Mouse (Mus musculus) ZHBTc4 (cell line): ENCODE data around the gene Ylpm1.

Source experiments
- DNase-seq: peaks from one replicate; pipeline ENCODE4 v3.0.0-alpha.2; 2011; ENCODE audit warnings: low read depth, low spot score

Gene Ylpm1

DNA sequence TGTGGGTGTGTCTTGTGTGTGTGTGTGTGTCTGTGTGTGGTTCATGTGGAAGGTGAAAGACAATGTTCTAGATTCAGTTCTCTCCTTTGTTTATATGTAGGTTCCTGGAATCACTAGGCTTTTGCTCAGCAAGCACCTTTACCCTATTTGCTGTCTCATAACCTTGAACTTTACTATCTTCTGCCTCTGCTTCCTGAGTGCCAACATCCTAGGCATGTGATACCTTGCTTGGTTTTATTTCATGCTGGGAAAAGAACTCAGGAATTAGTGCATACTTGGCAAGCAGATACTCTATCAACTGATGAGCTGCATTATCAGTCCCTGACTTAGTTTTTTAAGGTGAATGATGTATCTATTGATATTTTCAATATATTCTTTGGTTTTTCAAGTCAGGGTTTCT, 10.9 kb downstream of the Ylpm1 start:
- DNase-seq = no peak

DNA sequence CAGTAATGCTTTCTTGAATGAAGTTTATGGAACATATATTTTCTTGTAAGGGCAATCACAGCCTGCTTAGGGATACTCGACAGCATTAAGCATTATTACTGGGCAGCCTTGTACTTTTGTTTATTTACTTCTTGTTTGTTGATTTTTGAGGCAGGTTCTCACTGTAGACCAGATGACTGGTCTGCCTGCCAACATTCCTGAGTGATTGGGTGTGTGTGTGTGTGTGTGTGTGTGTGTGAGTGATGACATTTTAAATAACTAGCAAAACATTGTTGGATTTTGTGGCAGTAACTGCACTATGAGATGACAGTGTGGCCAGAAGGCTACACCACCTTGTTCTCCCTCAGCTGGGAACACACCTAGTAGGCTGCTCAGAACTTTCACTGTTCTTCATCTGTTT, 13.7 kb downstream of the Ylpm1 start:
- DNase-seq = no peak

GRCm38 (mm10) chr12:85010541-85010940, 14.4 kb downstream of the Ylpm1 start:
- no peak for DNase-seq

DNA sequence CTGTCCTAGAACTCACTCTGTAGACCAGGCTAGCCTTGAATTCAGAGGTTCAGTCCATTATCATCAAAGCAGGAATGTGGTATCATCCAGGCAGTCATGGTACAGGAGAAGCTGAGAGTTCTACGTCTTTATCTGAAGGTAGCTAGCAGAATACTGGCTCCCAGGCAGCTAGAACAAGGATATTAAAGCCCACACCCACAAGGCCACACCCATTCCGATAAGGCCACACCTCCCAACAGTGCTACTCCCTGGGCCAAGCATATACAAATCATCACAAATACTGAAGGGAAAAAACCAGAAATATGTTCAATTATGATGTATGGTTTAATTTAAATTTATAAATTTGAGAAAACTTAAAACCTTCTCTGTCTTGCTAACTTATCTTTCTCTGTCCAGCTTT, 16.1 kb downstream of the Ylpm1 start:
- peak; percentile 17 for DNase-seq

GRCm38 (mm10) chr12:85022071-85022470, 25.9 kb downstream of the Ylpm1 start:
- DNase-seq = peak; percentile 24

GRCm38 (mm10) chr12:85032710-85033109, 36.6 kb downstream of the Ylpm1 start:
- peak; percentile 64 for DNase-seq

GRCm38 (mm10) chr12:85051218-85051617, 55.1 kb downstream of the Ylpm1 start:
- peak; percentile 41 for DNase-seq

- DNase-seq = no peak
Observed at GRCm38 (mm10) chr12:85071043-85071442, 74.9 kb downstream of the Ylpm1 start.

GRCm38 (mm10) chr12:85077100-85077499, 81.0 kb downstream of the Ylpm1 start:
- no peak for DNase-seq

DNA sequence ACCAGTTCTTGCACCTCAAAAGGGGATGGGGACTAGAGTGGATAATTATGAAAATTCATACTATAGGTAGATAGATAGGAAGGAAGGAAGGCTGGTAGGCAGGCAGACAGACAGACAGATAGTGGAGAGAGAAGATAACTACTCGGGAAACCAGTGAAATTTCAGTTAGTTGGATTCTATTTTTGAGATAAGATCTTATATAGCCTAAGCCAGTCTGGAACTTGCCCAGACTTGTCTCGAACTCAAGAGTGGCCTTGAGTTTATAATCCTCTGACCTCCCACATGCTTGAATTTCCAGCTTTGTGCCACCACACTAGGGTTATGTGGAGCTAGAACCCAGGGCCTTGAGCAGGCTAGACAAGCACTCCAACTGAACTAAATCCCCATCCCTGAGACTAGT, 88.1 kb downstream of the Ylpm1 start:
- DNase-seq = no peak

- DNase-seq = no peak
Observed at GRCm38 (mm10) chr12:85084941-85085340, 88.8 kb downstream of the Ylpm1 start.

DNA sequence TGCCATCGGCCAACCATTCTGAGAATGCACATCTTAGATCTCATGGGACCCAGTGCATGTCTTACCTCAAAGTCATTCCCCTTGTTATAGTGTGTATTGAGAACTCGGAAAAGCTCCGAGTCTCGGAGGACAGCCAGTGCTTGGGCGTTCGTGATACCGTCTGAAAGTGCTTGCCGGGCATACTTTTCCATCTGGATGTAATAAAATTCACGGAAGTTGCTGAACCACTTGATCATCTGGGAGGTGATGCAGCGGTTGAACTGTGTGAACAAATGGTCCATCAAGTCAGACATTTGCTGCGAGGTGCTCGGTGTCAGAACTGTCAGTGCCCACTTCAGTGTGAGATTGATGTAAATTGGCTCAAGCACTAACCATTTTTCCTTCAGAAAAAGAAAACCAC, 91.7 kb downstream of the Ylpm1 start:
- DNase-seq = no peak

GRCm38 (mm10) chr12:85091190-85091589, 95.1 kb downstream of the Ylpm1 start:
- DNase-seq = no peak

GRCm38 (mm10) chr12:85092214-85092613, 96.1 kb downstream of the Ylpm1 start:
- peak; percentile 79 for DNase-seq

GRCm38 (mm10) chr12:85094010-85094409, 97.9 kb downstream of the Ylpm1 start:
- peak; percentile 51 for DNase-seq

DNA sequence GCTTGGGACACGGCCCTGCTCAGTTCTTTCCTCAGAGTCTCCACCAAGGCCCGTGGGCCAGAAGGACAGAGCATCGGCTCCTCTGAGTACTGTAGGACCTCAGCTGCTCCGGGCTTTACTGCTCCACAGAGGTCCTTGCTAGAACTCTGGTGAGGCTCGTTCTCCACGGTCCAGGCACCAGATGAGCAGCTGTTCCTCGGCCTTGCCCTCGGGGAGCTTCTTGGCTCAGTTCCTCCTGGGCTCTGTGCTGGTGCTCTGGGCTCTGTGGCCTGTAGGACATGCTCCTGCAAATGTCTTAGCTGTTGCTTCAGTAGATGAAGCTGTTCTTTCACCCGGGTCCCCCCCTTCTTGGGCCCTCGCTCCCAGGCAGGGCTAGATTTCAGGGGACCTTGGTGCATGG, 98.6 kb downstream of the Ylpm1 start:
- no peak for DNase-seq

GRCm38 (mm10) chr12:85095146-85095545, 99.0 kb downstream of the Ylpm1 start:
- no peak for DNase-seq

DNA sequence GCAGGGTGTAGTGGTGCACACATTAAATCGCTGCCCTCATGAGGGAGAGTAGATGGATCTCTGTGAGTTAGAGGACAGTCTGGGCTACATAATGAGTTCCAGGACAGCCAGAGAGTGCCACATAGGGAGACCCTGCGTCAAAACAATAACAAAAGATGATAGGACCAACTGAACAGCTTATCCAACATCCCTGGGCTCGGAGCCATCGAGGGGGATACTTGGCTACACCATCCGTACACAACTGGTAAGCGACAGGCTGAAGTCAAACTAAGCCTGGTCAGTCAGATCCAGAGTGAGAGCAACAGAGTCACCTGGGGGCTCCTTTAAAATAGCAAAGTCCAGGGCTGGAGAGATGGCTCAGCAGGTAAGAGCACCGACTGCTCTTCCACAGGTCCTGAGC, 99.7 kb downstream of the Ylpm1 start:
- DNase-seq = no peak

DNA sequence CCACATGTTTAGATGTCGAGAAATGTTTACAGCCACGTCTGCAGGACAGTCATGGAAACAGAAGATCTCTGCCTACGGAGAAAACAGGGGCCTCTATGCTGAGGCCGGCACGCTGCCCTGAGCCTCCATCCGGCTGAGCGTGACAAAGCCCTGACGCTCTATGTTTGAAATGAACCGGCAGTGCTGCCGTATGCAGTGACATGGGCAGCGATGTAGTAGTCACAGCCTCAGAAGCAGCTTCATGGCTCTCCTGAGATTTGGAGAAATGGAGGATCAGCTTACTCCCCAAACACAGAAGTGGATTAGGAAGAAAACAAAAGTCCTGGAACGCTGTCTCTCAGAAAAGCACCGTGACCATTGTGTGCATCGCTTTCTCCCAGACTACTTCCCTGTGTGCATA, 104.9 kb downstream of the Ylpm1 start:
- no peak for DNase-seq

GRCm38 (mm10) chr12:85101521-85102106, 105.5 kb downstream of the Ylpm1 start:
- DNase-seq = no peak

DNA sequence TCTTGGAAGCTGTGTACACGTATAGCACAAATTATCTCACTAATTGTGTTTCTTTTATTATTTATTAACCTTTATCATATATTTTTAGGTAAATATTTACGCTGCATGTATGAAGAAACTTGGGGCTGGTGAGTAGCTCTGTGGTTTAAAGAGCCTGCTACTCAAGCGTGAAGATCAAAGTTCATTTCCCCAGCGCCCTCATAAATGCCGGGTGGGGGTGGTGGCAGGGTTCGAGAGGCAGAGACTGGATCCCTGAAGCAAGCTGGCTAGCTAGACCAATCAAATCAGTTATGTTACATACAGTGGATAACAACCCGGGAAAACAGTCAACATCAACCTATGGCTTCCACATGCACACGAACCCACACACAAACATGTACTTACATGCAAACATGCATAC, 107.0 kb downstream of the Ylpm1 start:
- no peak for DNase-seq

DNA sequence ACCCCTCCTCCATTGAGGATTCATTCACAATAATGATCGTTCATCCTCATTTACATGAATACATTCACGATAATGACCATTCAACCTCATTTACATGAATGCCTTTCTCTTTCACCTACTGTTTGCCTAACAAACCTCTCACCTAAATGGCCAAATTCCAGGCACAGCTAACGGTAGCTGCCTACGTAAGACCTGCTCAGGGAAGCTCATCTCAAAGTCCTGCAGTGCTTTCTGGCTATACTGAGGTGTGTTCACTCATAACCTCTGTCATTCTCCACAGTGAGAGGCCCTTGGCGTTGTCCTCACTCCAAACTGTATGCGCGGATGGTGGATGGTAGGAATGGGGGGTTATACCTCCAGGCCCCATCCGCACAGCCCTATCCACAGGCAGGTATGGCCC, 108.7 kb downstream of the Ylpm1 start:
- no peak for DNase-seq

DNA sequence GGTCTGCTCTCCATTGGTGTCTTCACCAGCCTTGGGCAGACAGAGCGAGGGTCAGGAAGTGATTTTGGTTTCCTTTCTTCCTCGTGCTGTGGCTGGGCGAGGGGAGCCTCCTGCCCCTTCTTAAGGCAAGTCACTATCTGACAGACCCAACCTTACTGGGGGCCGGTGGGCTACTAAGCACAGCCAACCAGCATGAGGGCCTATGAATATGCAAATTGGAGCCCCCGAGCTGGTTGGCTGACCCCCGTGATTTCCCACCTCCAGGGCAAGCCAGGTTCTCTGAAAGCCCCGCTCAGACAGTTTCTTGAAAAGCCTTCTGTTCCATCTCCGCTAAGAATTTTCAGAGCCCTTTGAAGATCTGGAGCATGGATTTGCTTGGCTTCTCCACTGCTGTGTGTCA, 110.2 kb downstream of the Ylpm1 start:
- DNase-seq = no peak

DNA sequence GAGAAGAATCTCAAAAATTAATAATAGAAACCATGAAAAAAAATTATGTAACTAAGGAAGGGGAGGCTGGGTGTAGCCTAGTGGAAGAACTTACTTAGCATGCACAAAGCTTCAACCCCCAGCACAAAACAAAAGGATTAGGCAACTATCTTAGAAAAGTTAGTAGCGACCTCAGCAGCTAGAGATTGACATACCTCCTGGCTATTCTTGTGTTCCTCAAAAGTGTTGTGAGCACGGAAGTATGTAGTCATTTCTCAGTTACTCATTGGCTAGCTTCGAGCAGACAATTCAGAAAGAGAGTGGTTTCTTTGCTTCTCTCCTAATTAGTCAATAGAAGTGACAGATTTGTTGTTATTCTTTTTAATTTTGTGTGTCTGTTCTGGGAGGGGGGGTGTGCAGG, 112.5 kb downstream of the Ylpm1 start:
- DNase-seq = no peak
